Mouse (Mus musculus) liver, postnatal 0 days (tissue): ENCODE results near the gene Srsf3.

ENCODE experiments used
- CTCF ChIP-seq: sonication (generic); IDR thresholded peaks from 2 replicates; pipeline ENCODE4 v1.5.1; 2016; ENCODE audit warnings: antibody characterized with exemption, low read depth
- EP300 ChIP-seq: IDR thresholded peaks from 2 replicates; pipeline ENCODE4 v1.6.1; 2016; ENCODE audit warnings: antibody characterized with exemption, low read depth, mild to moderate bottlenecking

DNA sequence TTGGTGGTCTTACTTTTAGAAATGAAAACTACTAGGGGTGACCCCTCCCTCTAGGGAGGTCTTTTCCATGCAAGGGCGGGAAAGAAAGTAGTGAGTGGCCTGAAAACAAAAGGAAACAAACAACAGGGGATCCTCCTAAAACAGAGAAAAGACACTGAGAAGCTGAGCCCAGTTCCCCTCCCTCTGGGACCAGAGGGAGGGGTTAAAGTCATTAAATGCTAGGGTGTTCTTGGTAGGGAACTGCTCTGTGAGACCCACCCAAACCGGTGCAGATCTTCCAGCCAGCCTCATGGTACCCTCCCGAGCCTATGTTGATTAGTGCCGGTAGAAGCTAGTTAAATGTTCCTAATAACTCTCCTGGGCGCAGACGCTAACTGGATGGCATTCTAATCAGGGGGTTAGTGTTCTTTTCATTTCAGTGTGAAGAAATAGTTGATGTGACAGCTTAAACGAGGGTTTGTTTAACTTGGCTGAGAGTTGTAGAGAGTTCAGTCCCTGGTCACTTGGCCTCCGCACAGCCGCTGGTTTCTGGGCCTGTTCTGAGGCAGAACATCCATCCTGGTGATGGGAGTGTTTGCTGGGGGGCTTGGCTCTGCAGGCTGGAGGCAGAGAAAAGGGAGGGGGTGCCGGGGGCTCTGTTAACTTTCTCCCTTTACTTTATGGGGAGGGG, 7.4 kb upstream of the Srsf3 start:
- TF ChIP-seq CTCF = no peak
- TF ChIP-seq EP300 = no peak
